Mouse (Mus musculus) cerebellum, postnatal 4 days (tissue): ENCODE results near the gene Parp11.
A peak's percentile ranks its signal among the peaks of the same experiment; 100 is the strongest.

Source experiments
- DNase-seq, 2 experiments: peaks; one replicate each; pipeline ENCODE4 v3.0.0; 2022; ENCODE audit warnings: low spot score in 2 of 2, mixed read lengths in 1 of 2

The Parp11 gene

DNA sequence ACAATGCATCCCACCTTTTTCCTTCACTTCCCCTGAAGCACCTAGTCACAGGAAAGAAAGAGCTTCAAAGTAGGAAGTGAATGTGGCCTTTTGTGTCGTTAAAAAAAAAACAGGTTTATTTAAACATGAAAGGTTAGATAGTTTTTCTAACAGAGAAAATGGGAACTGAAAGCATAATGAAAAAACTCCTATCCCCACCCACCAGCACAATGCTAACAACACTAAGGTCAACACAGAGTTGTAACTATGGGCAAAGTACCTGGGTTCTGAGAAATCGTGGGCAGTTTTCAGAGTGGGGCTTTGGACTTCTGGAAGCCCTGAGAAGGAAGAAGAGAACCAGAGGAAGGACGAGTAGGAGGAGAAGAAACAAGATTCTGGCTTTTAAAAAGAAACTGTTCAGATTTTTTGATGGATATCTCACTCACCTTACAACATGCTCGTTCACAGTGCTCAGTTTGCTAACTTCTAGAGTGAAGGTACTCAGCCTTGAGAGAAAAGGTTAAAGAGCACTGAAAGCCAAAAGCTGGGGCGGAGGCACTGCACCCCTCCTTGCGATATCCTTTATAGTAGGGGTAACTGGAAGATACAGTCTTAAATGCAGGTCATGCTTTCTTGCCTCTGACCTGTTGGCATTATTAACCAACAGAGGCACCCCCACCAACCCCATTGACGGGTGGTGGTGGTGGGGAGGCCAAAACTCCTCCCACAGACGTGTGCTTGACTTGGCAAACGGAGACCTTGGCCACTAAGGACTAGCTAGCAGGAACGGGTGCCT lies 1.2 kb downstream of the Parp11 start:
- DNase-seq = no peak

DNA sequence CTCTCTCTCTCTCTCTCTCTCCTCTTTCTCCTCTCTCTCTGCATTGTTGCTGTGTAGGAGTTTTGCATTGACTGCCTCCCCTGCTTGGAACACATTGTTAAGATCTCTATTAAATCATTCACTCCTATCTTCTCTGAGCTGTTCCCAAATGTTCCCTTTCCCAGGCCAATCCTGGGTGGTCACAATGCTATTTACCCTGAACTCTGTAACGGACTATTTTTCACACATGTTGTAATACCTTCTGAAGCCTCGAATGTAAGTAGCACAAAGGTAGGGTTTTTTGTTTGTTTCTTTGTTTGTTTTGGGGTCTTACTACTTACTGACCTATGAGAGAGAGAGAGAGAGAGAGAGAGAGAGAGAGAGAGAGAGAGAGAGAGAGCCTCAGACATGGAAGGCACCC lies 2.2 kb downstream of the Parp11 start:
- DNase-seq = no peak

DNA sequence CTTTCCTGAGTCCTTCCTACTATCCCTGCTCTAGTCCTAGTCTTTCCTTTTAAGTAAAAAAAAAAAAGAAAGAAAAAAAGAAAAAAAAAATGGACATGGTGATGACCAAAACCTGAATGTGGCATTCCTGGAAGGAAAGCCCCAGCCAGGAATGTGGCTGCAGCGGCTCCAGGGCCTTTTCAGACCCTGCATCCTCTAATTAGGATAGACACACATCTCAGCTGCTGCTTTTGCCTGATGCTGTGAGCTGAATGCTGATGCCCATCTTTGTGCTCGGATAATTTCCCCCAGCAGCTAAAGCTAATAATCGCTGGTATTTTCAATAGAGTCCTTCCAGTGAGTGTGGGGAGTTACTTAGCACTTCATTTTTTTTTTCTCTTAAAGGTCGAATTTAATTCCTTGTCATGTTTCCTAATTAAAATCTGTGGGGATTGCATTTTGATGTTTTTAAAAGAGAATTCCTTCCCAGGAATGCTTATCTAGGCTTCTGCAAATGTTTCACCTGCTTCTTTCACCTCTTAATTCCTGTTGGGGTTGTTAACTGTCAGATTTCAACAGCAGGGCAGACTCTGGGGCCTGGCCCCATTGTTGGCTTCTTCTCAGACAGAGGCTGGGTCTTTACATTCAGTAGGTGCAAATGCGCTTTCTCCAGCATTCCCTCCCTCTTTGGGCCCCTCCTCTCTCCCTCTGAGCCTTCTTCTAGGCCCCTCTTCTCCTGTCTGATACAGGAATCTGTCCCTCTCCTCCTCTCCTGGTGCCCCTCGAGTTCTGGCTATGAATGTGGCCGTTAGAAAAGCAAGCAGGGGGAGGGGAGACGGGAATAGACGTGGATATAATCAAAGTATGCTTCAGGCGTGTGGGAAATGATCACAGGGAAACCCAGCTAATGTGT lies 3.1 kb downstream of the Parp11 start:
- no peak for DNase-seq

DNA sequence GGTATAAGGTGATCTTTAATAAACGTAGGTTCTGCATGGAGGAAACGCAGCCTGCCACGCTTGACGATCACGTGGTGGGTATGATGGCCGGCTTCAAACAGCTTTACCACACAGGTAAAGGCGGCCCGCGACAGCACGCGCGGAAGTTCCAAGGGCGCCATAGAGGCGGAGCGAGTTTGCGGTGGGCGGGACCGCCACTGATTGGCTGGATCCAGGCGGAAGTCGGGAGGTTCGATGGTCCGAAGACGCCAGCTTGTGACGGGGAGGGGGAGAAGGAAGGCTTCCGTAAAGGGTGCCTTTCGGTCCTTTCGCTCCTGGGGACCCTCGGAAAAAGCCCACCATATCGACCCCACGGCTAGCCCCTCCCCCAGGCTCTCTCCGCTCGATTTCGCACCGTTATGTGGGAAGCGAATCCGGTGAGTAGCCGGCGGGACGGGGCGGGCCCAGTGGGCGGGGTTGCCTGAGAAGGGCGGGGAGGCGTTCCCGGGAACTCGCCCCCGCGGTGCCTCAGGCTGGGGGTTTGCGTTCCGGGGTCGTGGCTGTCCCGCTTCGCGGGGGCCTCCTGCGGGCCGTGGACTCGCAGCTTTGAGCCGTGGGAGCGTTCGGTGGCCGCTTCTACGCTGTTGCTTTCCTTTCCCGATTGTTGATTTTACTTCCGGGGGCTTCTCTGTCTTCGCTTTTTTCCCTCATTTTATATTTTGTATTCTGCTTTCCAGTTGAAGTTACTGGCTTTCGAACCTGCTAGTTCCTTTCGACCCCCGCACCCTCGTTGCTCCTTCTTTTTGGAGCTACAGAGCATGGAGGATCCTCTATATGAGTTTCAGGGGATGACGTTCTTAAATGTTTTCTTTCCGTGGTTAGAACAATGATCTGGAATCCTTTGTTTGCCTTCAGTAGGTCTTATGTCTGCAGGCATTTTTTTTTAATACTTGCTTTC lies 7.0 kb downstream of the Parp11 start:
- peak; percentile 80 to 89 for DNase-seq

DNA sequence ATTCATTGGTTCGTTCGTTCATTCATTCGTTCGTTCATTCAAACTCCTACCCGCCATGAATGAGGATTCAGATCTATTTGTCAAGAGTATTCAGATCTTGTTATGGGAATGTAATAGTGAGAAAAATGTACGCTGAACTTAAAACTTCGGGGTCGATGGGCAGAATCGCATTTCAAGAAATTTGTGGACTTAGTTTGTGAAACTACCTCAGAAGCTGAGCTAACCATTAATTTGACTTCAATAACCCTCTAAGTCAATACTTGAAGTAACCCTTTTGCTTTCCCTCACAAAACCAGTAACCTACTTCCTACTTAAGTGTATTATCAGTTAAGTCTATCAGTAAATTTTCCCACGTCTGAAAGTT lies 7.7 kb downstream of the Parp11 start:
- DNase-seq = no peak

DNA sequence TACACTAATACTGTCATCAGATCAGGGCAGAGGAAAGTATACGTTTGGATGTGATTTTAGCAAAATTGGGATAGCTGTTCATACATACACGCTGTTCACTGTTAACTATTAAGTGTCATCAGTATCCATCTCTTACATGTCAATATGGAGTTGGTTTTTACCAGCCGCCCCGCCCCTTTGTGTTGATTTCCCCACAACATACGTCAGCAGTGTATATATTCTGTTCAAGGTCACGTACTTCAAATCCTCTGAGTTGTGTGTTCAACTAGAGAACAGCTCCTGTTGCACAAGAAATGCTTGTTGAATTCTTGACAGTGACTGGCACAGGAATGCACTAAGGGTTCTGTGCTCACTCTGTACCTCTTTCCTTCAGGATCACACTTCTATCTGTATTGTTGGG lies 8.2 kb downstream of the Parp11 start:
- DNase-seq = no peak

DNA sequence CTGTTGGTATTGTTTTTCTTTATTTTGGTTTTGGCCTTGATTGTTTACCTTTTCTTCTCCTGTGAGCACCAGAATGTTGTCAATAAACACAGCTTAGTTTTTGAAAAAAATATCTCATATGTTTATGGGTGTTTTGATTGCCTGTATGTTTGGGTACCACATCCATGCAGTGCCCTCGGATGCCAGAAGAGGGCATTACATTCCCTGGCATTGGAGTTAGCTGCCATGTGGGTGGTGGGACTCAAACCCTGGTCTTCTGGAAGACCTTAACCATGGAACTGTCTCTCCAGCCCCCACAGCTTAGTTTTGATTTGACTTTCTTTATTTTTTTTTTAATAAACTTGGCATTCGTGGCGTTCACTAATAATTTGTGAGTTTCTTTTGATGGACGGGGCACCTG lies 8.8 kb downstream of the Parp11 start:
- no peak for DNase-seq

DNA sequence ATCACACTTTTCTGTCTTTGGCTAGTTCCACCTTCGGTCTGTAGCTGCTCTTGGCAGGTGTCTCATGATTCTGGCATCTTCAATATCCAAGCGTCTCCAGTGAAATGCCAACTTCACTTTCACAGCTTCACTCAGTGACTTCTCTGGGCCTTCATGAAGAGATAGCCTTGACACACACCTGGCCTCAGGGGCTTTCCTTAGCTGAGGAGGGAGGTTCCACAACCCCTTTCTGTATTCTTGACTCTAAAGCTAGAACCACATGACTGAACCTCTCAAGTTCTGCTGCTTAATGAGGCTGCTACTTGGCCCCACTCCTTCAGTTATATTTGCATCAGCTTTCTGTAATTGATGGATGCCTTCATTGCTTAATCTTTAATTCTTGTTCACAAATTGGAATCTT lies 10.1 kb downstream of the Parp11 start:
- no peak for DNase-seq

DNA sequence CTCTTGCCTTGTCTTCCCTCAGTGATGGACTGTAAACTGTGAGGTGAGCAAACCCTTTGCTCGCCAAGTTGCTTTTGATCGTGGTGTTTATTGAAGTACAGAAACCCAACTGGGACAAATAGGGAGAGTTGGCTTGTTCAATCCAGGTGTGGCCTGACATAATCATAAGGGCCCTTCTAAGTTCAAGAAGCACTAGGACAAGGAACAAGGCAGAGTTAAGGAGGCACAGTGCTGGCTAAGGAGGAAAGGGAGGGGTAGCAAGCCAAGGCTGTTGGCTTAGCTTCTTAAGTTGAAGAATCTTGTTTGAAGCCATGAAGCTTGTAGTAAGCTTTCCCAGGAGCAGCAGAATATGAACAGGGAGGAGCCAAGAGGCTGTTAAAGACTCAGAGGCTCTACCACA lies 13.1 kb downstream of the Parp11 start:
- no peak for DNase-seq

DNA sequence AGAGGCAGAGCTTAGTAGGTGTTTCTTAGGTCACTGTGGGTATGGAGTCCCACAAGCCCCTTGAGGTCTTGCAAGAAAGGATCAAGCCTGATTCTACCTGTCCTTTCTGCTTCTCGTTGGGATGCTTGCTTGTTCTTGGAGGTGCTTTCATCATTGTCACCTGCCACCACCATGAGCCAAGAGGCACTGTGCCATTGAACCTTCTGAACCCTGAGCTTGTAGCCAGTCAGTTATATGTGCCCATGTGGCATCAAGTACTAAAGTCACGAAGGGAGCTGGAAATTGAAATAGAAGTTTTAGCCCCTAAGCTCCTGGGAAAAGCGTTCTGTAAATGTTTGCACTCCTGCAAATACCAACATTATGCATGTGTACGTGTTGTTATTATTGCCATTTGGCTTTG lies 14.9 kb downstream of the Parp11 start:
- DNase-seq = no peak

DNA sequence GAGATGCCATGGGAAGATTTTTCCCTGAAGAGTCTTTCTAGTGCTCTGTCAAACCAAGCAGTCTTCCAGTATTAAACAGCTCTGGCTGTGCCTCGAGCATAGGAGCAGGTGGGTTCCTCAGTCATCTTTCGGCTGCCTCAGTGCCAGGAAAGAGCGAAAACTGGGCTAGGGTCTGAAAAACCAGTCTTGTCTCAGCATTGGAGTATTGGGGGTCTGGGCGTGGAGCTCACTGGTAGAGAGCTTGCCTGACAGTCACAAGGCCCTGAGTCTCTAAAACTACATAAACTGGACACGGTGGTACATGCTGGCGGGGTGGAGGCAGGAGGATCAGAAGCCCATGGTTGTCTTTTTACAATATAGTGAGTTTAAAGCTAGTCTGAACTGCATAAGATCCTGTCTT lies 15.6 kb downstream of the Parp11 start:
- DNase-seq = no peak

DNA sequence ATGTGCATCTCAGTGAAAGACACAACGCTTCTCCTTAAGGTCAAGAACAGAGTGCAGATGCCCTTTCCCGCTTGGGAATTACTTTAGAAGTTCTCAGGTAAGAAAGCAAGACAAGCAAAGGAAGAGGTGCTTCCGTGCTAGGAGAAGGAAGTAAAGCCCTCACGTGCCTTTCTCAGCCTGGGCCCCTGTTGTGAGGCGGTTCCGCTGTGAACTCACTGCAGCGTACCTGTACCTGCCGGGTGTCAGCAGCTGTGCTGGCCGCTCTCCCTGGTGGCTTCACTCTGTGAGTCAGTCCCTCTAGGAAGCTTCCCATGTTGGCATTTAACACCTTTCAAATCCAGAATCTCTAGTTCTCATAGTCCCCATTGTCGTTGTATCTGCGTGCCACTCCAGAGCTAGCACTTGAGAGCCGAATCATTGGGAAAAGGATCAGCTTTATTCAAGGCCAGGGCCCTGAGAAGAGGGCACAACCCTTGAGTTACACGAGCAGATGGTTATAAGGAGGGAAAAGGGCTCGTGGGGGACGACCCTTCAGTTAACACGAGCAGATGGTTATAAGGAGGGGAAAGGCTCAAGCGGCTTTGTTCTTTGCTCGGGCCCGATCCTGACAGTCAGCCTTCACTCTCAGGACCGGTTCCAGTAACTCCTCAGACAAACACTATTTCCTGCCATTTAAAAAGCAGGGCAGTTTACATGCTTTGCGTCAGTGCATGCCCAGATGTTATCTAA lies 16.8 kb downstream of the Parp11 start:
- DNase-seq = no peak

DNA sequence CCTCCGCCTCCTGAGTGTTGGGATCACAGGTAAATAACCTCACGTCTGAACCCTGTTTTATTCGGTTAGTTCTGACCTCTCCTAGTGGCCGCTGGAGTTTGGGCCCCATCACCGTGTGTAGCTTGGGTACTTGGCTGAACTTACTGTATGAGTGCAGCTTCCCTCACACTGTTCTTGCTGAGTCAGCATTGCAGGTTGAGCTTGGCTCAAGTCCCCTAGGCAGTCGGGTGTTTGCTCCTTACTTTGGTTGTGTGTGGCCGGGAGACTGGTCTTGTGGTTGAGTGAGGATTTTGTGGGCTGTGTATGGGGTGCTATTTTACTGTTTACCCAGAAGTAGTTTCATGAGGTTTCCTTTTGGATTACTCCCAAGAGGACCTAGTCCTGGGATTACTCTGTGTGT lies 17.9 kb downstream of the Parp11 start:
- DNase-seq = no peak

DNA sequence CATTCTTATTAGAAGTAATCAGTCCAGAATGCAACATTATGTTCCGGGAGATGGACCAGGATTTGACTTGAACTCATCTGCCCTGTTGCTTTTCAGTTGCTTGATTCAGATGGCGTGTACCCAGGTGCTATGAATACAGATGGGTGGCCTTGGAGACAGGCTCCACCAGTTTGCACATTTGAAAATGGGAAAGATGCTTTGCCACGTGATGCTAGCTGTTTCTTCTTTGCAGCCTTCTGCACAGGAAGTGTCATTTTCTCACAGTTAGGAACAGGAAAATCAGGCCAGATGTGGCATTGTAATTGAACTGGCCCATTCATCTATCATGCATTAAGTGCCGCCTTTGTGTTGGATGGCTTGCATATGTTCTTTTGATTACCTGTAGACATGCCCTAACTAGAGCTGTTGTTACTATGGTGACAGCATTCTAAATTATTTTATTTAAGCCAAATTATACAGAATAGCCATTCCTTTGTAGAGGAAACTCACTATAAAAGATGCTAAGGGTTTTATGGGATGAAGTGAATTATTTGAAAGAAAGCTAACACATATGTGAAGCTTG lies 20.2 kb downstream of the Parp11 start:
- no peak for DNase-seq

DNA sequence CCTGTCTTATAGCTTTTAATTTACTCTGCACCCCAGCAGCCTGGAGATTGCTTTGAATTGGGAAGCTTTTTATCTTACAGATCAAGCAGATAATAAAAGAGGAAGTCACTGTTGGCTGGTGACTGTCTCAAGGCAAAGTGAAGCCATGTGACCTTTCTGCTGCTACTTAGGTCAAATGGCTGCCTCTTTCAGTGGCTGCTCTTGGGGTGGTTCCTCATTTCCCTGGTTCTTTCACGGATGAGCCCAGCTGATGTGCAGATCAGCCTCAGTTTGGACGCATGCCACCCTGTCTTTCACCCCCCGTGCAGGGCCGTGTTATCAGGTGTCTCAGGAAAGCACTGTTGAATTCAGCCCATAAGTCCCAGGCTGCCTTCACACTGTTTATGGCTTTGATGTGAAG lies 25.4 kb downstream of the Parp11 start:
- DNase-seq = no peak

DNA sequence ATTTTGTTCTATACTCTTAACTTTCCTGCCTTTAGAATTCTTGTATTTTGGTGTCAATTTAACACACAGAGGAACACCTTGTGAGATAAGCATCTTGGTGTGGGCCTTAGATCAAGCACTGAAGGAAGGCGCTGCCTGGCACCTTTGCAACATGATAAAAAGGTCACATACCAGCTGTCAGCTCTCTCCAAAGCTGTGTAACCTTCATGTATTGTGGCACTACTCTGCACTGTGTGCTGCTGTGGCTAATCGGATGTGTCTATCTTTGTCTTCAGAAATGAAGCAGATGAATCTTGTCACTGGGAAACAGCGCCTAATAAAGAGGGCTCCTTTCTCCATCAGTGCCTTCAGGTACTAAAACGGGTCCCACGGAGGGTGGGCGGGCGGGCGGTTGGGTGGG lies 27.3 kb downstream of the Parp11 start:
- no peak for DNase-seq

DNA sequence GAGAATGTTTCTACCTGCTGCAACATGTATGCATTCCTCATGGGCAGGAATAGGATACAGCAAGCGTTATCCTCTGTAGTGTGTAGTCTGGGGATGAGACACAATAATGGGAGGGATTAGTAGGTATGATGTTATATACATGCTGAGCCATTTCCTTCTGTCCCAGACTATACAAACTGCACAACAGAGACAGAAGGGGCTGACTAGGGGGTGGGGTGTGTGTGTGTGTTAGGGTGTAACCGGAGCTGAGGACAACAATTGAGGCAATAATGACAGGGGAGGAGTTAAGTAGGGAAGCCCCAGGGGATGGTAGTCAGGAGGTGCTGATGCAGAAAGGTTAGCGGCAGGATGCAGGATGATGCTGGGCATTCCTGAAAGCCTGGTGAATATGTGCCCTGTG lies 28.6 kb downstream of the Parp11 start:
- no peak for DNase-seq

DNA sequence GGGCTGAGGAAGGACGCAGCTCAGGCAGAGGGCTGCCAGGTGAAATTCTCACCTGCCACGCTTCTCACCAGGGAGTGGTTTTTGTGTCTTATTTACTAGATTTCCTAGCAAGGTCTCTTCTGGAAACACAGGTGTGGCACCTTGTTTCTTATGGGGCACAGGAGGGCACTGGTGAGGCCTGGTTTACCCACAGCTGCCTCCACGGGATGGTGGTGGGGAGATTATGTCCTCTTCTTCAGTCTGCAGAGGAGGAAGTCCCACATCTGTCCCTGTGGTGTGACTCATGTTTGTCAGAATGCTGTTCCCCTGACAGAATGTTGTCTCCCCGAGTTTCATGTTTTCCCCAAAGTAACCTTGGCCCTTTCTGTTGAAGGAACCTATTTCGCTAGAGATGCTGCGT lies 44.4 kb downstream of the Parp11 start:
- no peak for DNase-seq

DNA sequence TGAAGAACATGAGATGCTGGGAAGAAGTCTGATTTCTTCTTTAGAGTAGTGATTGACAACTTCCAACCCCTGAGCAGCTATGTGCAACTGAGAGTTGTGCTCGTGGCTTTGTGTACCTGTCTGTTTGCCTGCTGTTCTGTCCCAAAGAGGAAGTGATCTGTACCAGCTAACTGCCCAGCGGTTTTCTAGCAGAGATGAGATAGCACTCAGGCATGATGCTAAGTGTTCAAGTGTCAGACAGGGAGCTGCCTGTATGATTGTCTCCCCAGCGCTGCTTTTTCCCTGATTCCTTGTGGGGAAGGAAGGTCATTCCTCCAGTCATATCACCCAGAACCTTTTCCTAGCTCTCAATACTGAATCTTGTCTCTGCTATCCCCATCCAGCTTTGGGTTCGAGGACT lies 45.9 kb downstream of the Parp11 start:
- DNase-seq = no peak

DNA sequence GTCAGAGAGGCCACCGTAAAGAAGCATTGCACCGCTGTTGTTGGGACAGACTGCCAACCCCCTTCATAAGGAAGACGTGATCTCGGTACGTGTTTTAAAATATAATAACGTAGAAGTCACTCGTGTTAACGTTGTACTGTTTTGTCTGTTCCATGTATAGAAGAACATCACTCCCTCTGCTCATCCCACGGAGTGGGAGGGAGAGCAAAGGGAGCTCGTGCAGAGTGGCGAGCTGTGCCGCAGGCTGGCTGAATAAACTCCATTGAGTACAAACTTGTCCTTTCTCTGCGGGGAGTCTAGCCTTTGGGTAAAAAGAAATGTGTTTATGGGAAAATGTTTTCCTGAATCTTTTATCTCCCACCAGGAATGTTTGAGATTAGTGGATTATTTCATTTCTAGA lies 47.1 kb downstream of the Parp11 start:
- DNase-seq = no peak

DNA sequence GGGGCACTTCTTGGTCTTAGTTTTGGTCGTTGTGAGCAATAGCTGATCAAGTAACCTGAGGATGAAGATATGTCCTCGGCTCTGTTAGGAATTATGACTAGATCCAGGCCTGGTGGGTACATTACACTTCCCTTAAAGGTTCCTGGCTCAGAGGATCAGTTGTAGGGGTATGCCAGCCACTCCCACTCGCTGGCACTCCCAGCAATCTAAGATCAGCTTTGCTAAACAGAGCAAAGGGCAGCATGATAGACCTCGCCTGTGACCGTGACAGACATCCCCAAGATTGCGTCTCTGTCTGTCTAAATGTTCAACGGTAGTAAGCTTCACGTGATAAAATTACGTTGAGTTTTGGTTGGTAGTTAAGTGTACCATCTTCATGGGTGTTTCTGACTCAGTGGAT lies 47.7 kb downstream of the Parp11 start:
- no peak for DNase-seq
